Mouse (Mus musculus): ENCODE measurements around the gene Plxdc2.

- TF ChIP-seq MAX (IDR thresholded peaks at IDR 0.05) (no peak), CTCF (IDR thresholded peaks at IDR 0.05; ENCODE audit: control insufficient read depth, insufficient read depth, insufficient read length) (no peak), MYOD1 (IDR thresholded peaks at IDR 0.05; ENCODE audit: control insufficient read depth, insufficient read length, low read depth) (no peak), USF1 (IDR thresholded peaks at IDR 0.05; ENCODE audit: low read depth) (no peak), MYOG (IDR thresholded peaks at IDR 0.05; ENCODE audit: control insufficient read depth, extremely low read depth, insufficient read length) (no peak), CEBPB (IDR thresholded peaks at IDR 0.05; ENCODE audit: low read depth) (no peak), FOSL1 (IDR thresholded peaks at IDR 0.05; ENCODE audit: insufficient read depth, low read length, poor library complexity, severe bottlenecking) (no peak)
Observed at GRCm38 (mm10) chr2:16749302-16749909, 393.3 kb downstream of the Plxdc2 start.
